Mouse (Mus musculus) CH12F3 (cell line): Measurements from ENCODE around the gene Rbak.
"Not testable (repeated sequence)": the region's sequence is repeated elsewhere in the genome, so short reads cannot be mapped to it uniquely, and the experiment has no call there.

Source experiments
- in situ Hi-C: fragments of 300-500 bp; cut with MboI; formaldehyde crosslinking; loops from 2 replicates; pipeline ENCODE4 v1.14.3; 2020; ENCODE audit warnings: low sequenced_read_pairs

The Rbak gene

GRCm38 (mm10) chr5:143180255-143181076, at the start of gene Rbak, which contains the start of gene Spdye4b:
TSS of gene Rbak (minus strand) at chr5:143180775.
TSS of gene Spdye4b (plus strand) at chr5:143181017.
- in situ Hi-C loops = loop anchor here (5.0 kb wide), 1 partner anchor 52 kb away; no protein-coding TSS in a partner anchor

- in situ Hi-C loops = no loop called here
These were observed 46.2 kb upstream of the Rbak start, which contains the start of gene Spdye4a for GRCm38 (mm10) chr5:143226790-143227189. TSS of gene Spdye4a (minus strand) at chr5:143226890.

DNA sequence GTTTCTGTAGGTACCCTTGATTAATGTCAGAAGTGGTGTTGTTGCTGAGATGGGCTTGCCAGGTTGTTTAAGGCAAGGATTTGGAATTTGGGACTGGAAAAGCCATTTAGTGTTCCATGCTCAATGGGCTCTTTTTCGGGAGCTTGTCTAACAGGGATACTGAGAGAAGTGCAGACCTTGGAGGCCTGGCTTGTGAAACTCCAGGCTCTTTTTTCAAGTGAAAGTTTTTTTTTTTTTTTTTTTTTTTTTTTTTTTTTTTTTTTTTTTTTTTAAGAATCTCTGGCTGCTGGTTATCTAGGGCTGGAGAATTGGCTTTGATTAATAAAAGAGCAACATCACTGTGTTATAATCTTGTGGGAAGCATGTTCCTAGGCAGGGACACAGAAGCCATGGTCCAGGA, 41.7 kb upstream of the Rbak start:
- in situ Hi-C loops = no loop called here

DNA sequence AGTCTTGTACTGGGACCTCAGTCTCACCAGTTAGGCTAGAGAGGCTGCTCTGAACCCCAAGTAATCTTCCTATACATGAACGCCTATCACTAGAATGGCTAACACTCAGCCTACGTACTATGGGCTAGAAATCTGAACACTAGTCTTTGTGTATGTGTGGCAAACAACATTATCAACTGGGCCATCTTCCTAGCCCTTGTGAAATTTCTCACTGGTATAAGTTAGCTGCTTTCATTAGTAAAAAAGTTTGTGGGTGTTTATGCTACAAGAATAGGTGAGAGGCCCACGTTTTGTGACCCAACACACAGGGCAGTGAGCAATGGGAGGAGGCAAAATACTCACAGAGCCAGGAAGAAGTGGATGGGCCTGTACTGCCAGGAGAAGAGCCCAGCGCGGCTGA, 40.4 kb upstream of the Rbak start:
- in situ Hi-C loops = no loop called here

DNA sequence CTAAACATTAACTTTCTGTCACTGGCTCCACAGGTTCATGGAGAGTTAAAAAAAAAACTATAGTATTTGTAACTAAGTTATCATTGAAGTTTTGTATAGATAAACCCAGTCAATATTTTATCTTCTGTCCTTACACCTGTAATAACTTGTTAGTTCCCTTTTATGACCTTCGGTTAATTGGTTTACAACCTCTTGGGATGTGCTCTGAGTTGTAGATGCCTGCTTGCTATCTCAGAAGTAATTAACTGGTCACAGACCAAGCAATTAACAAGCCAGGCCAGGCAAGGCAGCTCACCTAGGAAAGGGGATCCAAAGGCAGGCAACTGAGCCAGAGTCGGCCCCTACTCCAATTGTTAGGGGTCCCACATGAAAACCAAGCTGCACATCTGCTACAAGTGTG, 33.3 kb upstream of the Rbak start:
- in situ Hi-C loops = no loop called here

DNA sequence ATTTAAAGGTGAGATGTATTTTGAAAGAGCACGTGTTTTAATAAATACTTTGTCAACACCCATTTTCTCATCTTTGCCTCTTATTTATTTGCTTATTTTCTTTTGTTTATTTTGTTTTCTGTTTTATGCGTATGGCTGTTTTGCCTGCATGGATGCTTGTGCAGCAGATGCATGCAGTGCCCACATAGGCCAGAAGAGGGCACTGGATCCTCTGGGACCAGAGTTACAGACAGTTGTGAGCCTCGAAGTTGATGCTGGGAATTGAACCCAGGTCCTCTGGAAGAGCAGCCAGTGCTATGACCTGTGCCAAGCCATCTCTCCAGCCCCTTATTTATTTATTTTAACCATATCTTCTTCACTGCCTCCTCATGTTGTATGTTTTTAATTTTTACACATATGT, 24.4 kb upstream of the Rbak start:
- in situ Hi-C loops = no loop called here

GRCm38 (mm10) chr5:143196506-143196905, 15.9 kb upstream of the Rbak start:
- in situ Hi-C loops = no loop called here

GRCm38 (mm10) chr5:143195166-143195565, 14.6 kb upstream of the Rbak start:
- in situ Hi-C loops = no loop called here

DNA sequence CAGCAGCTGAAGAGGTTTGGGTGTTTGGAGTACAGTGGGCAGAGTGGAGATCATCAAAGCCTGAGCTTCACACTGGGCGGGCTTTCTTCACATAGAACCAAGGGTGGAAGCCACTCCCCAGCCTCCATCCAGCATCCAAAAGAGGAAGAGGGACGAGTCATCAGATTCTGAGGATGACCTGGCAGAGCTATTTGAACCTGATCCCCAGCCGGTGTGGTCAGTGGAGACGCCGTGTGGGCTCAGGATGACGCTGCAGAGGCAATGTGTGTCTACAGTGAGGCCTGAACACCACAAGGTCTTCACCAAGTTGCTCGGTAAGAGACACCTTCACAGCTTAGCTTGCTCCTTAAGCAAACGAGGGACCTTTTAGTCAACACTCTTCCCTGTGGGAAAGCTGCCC, 14.2 kb upstream of the Rbak start:
- in situ Hi-C loops = not testable (repeated sequence)

DNA sequence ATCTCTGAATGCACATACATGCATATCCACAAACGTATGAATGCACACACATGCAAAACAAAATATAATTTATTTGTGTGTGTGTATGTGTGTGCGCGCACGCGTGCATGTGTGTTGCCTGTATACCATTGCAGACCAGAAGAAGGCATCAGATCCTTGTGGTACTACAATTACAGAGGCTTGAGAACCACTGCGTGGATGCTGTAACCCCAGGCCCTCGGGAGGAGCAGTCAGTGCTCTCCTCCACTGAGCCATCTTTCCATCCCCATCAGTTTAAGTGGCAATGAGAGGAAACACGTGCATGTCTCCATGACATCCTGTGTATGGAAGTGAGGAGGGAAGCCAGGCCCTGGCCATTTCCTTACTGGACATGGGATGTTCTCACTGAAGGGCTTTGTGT, 12.2 kb upstream of the Rbak start:
- in situ Hi-C loops = no loop called here

- in situ Hi-C loops = not testable (repeated sequence)
These were observed 7.4 kb upstream of the Rbak start for GRCm38 (mm10) chr5:143188014-143188413.

- in situ Hi-C loops = no loop called here
These were observed 1.4 kb downstream of the Rbak start for GRCm38 (mm10) chr5:143179179-143179578.

DNA sequence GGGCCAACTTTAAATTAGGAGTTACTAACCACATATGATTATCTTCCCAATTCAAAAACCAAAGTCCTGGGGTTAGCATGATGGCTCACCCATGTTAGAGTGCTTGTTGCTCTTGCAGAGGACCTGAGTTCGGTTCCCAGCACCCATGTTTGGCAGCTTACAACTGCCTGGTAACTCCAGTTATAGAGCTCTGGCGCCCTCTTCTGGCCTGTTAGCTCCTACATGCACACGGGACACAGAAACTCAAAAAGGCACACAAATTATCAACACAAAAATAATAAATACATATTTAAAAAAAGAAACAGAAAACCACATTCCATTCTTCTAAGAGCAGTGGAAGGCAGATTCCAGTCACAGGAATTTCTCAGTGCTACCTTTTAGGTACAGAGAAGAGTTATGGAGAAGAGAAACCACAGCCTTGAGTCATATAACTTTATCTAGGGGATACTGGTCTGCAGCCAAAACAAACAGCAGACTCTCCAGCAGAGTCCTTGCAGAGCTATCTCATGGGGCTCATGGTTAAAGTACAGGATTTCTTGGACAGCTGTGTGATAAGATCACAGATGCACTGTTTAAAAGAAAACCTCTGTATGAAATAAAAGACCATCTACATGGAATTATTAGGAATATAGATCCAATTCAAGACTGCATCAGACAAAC, 2.9 kb downstream of the Rbak start:
- in situ Hi-C loops = no loop called here

DNA sequence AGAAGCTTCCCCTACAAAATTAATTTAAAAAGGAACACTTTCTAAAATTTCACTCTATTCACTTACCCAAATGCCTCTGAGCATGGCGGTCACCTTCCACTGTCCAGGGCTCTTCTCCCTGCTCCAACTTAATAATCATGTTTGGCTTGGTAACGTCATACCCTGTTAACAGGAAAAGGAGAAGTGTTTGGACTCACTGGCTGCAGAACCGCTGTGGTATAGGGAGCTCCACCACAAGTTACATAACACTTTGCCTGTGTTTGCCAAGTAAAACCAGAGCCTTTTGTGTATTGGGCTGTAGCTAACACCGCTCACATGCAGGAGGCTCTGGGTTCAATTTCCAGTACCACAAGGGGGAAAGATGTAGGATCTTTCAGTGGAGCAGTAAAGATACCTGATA, 4.6 kb downstream of the Rbak start:
- in situ Hi-C loops = no loop called here

DNA sequence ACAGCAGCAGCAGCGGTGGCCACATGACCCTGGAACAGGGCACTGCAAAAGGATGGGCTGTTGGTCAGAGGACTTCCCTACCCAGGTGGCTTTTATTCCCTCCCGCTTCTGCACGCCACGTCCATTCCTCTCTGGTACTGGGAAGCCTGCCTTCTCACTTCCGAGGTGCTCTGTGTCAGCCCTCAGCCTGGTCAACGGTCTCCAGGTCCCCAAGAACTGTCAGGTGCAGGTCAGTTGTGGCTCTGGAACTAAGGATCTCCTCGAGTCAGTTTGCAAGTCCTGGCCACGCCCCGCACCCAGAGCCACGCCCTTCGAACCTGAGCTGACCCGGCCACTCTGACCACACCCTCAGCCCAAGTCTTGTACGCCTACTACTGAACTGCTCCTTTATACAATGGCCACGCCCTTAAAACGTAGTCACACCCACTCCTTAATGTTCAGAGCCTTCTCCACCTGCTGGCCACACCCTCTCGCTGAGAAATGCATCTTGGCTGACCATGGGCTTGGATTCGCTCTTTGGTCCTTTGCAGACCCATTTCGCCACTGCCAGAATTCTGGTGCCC, 15.0 kb downstream of the Rbak start:
- in situ Hi-C loops = no loop called here

GRCm38 (mm10) chr5:143155534-143155933, 25.0 kb downstream of the Rbak start:
- in situ Hi-C loops = no loop called here

- in situ Hi-C loops = no loop called here
These were observed 26.8 kb downstream of the Rbak start for GRCm38 (mm10) chr5:143153756-143154155.

GRCm38 (mm10) chr5:143150044-143150443, 30.5 kb downstream of the Rbak start:
- in situ Hi-C loops = no loop called here

DNA sequence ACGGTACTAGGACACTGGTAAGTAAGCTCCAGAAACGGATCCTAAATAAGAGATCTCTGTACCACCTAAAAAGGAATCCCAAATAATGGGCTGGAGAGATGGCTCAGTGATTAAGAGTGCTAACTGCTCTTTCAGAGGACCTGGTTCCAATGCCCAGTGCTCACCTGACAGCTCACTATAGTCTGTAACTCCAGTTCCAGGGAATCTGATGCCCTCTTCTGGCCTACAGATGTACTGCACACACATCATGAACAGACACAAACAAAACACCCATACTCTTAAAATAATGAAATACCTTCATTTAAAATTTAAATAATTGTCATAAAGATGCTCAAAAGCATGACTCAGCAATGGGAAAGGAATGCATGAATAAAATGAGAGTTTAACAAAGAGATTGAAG, 31.0 kb downstream of the Rbak start:
- in situ Hi-C loops = no loop called here

GRCm38 (mm10) chr5:143148661-143149060, 31.9 kb downstream of the Rbak start:
- in situ Hi-C loops = no loop called here

- in situ Hi-C loops = no loop called here
These were observed 33.1 kb downstream of the Rbak start, which contains the start of gene Olfr718-ps1 for GRCm38 (mm10) chr5:143147481-143147880. TSS of gene Olfr718-ps1 (minus strand) at chr5:143147581.

GRCm38 (mm10) chr5:143137580-143137979, 43.0 kb downstream of the Rbak start:
- in situ Hi-C loops = no loop called here
